Mouse (Mus musculus) embryonic facial prominence, embryonic 11.5 days (tissue): Measurements from ENCODE around the gene Il15ra. TPM values are rescaled to one million over a fixed set of nuclear protein-coding genes. Genes with fewer than 3 reads are reported as not detected.

ENCODE experiments used
- ATAC-seq: fragments of 200-750 bp; cut with Nextera tagmentation; replicated peaks from 2 replicates; pipeline ENCODE4 v1.8.0; 2017; ENCODE audit warnings: low read depth; ENCODE audit not compliant: insufficient number of reproducible peaks, low FRiP score, low TSS enrichment
- DNase-seq: peaks from one replicate; pipeline ENCODE4 v3.0.0-alpha.2; 2015; ENCODE audit warnings: low spot score
- H3K27ac ChIP-seq: fragments of 300-500 bp; sonication (generic); replicated peaks from 2 replicates; pipeline ENCODE4 v1.5.1; 2014; ENCODE audit warnings: mild to moderate bottlenecking, low read depth, low read length, control low read depth
- H3K27me3 ChIP-seq: fragments of 300-500 bp; sonication (generic); 2 replicates; pipeline ENCODE4 v1.6.1; 2014; ENCODE audit warnings: mild to moderate bottlenecking, low read length, moderate library complexity, mixed read lengths; ENCODE audit not compliant: control insufficient read depth, insufficient read depth
- H3K36me3 ChIP-seq: fragments of 300-500 bp; sonication (generic); replicated peaks from 2 replicates; pipeline ENCODE4 v1.6.1; 2014; ENCODE audit warnings: low read depth, mild to moderate bottlenecking, low read length, moderate library complexity, mixed read lengths; ENCODE audit not compliant: control insufficient read depth, insufficient read depth
- H3K4me1 ChIP-seq: fragments of 300-500 bp; sonication (generic); 2 replicates; pipeline ENCODE4 v1.6.1; 2014; ENCODE audit warnings: low read length, mixed read lengths; ENCODE audit not compliant: control insufficient read depth, insufficient read depth
- H3K4me2 ChIP-seq: fragments of 300-500 bp; sonication (generic); 2 replicates; pipeline ENCODE4 v1.6.1; 2014; ENCODE audit warnings: low read depth, mild to moderate bottlenecking, control low read depth, low read length, moderate library complexity
- H3K4me3 ChIP-seq: fragments of 300-500 bp; sonication (generic); 2 replicates; pipeline ENCODE4 v1.5.1; 2014; ENCODE audit warnings: low read depth, low read length, control low read depth
- H3K9ac ChIP-seq: fragments of 300-500 bp; sonication (generic); replicated peaks from 2 replicates; pipeline ENCODE4 v1.6.1; 2014; ENCODE audit warnings: mild to moderate bottlenecking, control low read depth, low read length
- H3K9me3 ChIP-seq: fragments of 300-500 bp; sonication (generic); replicated peaks from 2 replicates; pipeline ENCODE4 v1.6.1; 2016; ENCODE audit warnings: mild to moderate bottlenecking, low read length, inconsistent platforms, mixed read lengths; ENCODE audit not compliant: control insufficient read depth
- WGBS: fragments of 180-500 bp; shearing (Covaris S2); extraction: QIAGEN DNeasy Blood & Tissue Kit; methylation state at CpG from one replicate; pipeline ENCODE4 v1.1.7; 2014; 5-methylcytosine and 5-hydroxymethylcytosine counted together
- polyA plus RNA-seq: library from polyadenylated mRNA; unstranded; fragments of >200 nt; fragmentation: Nextera tagmentation; extraction: Ambion mirVana; gene quantifications from 2 replicates; pipeline ENCODE4 v1.2.1, GENCODE M21; 2014

Il15ra gene
- polyA plus RNA-seq, 1 experiment from 2014 or later, result 0.29 TPM

DNA sequence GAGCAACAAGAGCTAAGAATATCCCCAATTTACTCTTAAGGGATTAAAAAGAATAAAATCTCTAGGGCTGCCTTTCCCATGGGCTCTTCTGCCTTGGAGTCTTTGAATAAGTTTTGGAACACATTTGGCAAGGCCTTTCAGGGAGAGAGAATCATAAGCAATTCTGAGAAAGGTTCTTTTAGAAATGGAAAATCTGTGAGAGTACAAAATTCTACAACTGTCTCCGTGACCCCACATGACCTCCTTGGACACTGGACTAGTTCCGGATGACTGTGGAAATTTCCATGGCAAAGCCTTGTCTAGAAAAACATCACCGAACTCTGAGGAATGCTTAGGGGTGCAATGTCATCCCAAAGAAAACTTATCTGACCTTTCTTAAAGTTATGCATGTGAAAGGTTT, 39.8 kb upstream of the Il15ra start:
- no peak overlapping the region for H3K27ac ChIP-seq

DNA sequence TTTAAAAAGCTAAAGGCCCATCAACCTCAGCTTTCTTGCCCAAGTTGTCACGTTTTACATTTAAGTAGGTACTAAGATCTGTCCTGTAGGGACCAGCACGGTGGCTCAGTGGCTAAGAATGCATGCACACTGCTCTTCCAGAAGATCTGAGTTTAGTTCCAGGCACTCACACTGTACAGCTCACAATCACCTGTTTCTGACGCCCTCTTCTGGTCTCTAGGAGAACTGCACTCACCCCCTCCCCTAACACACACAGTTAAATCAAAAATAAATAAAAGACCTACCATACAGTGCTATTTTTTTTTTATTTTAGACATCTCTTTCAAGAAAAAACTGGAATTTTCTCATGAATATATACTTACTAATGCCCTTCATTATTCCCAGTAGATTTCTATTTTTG, 32.9 kb upstream of the Il15ra start:
- 17% methylated on average over 3 of the region's 3 CpGs for WGBS
- no peak for DNase-seq
- no peaks in the 10 kb centered on the region for H3K36me3 ChIP-seq
- H3K9me3 ChIP-seq, result no peaks in the 10 kb centered on the region; the same call in 1 of the 2 replicates
- ATAC-seq, result no peak
- H3K4me2 ChIP-seq, result no peak overlapping the region
- H3K4me3 ChIP-seq, result no peak overlapping the region
- H3K27ac ChIP-seq, result no peak overlapping the region
- no peaks in the 10 kb centered on the region for H3K27me3 ChIP-seq
- no peaks in the 10 kb centered on the region for H3K4me1 ChIP-seq
- no peak overlapping the region for H3K9ac ChIP-seq

More for the DNA sequence above, 39.8 kb upstream of the Il15ra start:
- ATAC-seq (no peak), DNase-seq (no peak)
- no peak overlapping the region for H3K4me3 ChIP-seq
- no peak overlapping the region for H3K9ac ChIP-seq
- no peaks in the 10 kb centered on the region for H3K36me3 ChIP-seq
- no peaks in the 10 kb centered on the region for H3K4me1 ChIP-seq
- H3K27me3 ChIP-seq, result no peaks in the 10 kb centered on the region
- no peak overlapping the region for H3K4me2 ChIP-seq
- 87% methylated on average over 3 of the region's 3 CpGs for WGBS
- no peaks in the 10 kb centered on the region for H3K9me3 ChIP-seq

DNA sequence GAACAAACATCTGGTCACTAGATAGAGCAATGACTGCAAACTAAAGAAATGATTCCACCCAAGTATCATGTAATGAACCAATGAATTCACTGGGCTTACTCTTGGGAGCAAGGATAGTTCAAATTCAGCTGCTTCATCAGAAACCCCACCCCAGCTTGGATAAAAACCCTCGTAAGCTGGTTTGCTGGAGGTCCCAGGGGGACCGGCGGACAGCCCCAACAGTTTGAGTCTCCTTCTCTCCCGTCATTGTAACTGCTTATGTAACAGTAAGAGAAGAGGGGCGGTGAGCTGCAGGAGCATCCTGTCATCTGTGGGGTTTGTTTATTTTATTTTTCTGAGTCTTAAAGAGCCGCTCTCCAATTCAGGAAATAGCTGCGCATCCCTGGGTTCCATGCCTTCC, 25.5 kb upstream of the Il15ra start:
- DNase-seq (no peak), ATAC-seq (no peak)
- Histone ChIP-seq H3K9ac (no peak overlapping the region), H3K27me3 (no peaks in the 10 kb centered on the region), H3K4me1 (no peaks in the 10 kb centered on the region), H3K4me2 (no peak overlapping the region), H3K36me3 (no peaks in the 10 kb centered on the region), H3K4me3 (no peak overlapping the region), H3K27ac (no peak overlapping the region), H3K9me3 (no peaks in the 10 kb centered on the region)
- 62% methylated on average over 7 of the region's 7 CpGs for whole genome bisulfite sequencing

DNA sequence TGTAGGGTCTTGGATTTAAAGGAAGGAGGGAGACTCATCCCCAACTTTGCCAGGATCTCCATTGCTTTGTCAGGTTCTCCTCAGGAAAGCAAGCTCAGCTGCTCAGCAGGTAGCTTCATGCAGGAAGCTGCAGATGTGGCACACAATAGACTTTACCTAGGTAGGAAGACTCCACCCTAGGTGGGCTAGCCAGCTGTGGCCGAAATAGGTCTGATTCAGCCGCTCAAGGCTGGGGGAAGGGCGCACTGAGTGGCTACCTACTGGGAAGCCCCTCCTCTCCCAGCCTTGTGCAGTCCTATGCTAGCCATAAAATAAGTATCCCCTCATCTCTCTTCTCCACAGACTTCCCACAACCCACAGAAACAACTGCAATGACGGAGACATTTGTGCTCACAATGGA, 22.4 kb upstream of the Il15ra start:
- no peak overlapping the region for H3K4me2 ChIP-seq
- ATAC-seq, result no peak
- no peak overlapping the region for H3K4me3 ChIP-seq
- 54% methylated on average over 4 of the region's 4 CpGs for WGBS
- H3K27ac ChIP-seq, result no peak overlapping the region
- no peaks in the 10 kb centered on the region for H3K36me3 ChIP-seq
- H3K27me3 ChIP-seq, result no peaks in the 10 kb centered on the region
- no peaks in the 10 kb centered on the region for H3K9me3 ChIP-seq
- no peaks in the 10 kb centered on the region for H3K4me1 ChIP-seq
- DNase-seq, result no peak
- no peak overlapping the region for H3K9ac ChIP-seq

DNA sequence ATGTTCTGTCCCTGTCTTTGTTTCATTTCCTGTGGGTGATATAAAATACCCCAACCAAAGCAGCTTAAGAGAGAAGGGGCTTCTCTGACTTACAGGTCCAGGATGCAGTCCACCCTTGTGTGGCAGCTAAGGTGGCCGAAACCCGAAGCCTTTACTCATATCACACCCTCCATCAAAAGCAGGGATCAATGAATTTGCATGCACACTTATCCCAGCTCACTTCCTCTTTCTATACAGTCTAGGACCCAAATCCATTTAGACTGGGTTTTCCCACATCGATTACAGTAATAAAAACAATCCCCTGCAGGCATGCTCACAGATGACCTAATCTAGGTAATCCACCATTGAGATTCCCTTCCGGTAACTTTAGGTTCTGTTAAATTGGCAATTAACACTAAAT, 18.6 kb upstream of the Il15ra start:
- Histone ChIP-seq H3K4me1 (no peaks in the 10 kb centered on the region), H3K36me3 (no peaks in the 10 kb centered on the region), H3K4me3 (no peak overlapping the region), H3K27me3 (no peaks in the 10 kb centered on the region), H3K9ac (no peak overlapping the region), H3K4me2 (no peak overlapping the region), H3K9me3 (no peaks in the 10 kb centered on the region), H3K27ac (no peak overlapping the region)
- ATAC-seq, result no peak
- DNase-seq, result no peak
- 74% methylated on average over 4 of the region's 4 CpGs for WGBS

DNA sequence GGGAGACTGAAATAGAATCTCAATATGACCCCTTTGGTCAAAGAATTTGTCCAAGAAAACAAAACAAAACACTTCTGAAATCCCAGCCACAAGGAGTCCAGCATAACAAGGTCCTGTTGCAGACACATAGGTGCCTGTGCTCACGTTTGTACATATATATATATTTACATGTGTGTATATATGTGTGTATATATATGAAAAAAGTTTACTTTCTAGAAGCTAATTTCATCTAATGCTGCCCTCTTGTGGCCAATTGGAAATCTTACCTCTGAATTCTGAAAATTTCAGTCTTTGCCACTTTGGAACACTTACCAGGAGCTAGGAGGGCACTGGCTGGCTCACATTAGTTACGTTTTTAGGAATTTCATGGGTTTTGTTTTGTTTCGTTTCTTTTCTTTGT, 17.7 kb upstream of the Il15ra start:
- no peaks in the 10 kb centered on the region for H3K9me3 ChIP-seq
- DNase-seq (peak; percentile 74), ATAC-seq (no peak)
- H3K4me1 ChIP-seq, result no peaks in the 10 kb centered on the region
- H3K36me3 ChIP-seq, result no peaks in the 10 kb centered on the region
- no peak overlapping the region for H3K9ac ChIP-seq
- H3K4me3 ChIP-seq, result no peak overlapping the region
- no peak overlapping the region for H3K27ac ChIP-seq
- 26% methylated on average over 3 of the region's 3 CpGs for WGBS
- no peaks in the 10 kb centered on the region for H3K27me3 ChIP-seq
- no peak overlapping the region for H3K4me2 ChIP-seq

DNA sequence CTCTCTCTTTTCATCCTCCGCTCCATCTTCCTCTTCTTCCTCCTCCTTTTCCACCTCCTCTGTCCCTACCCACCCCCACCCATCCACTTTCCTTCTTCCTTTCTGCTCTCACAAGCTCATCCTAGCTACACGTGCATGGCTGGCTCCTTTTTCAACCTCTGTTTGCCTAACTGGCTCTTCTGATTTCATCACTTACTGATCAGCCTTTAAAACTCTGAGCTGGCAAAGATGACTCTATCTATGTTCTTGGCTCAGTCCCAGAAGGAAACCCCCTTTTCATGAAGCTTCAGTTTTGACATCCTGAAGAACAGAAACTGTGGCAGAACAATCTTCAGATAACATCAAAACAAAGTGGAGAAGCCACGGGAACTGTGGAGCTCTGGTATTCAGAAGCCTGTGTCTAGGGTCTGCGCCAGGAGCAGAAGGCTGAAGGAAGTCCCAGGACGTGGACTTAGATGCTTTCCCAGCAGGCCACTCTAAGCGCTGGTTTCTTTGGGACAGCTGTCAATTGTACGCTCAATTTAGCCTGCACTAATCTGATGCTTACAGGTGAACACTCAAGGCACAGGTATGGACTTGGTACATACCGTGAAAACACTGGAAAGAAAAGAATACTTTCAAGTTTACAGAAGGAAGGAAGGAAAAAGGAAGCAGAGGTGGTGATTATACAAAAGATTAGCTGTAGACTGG, 14.7 kb upstream of the Il15ra start:
- no peaks in the 10 kb centered on the region for H3K36me3 ChIP-seq
- no peaks in the 10 kb centered on the region for H3K4me1 ChIP-seq
- no peaks in the 10 kb centered on the region for H3K27me3 ChIP-seq
- no peak overlapping the region for H3K4me3 ChIP-seq
- H3K9me3 ChIP-seq, result no peaks in the 10 kb centered on the region
- H3K27ac ChIP-seq, result no peak overlapping the region
- H3K9ac ChIP-seq, result no peak overlapping the region
- 74% methylated on average over 8 of the region's 8 CpGs for WGBS
- no peak overlapping the region for H3K4me2 ChIP-seq
- DNase-seq, result no peak
- ATAC-seq, result no peak

DNA sequence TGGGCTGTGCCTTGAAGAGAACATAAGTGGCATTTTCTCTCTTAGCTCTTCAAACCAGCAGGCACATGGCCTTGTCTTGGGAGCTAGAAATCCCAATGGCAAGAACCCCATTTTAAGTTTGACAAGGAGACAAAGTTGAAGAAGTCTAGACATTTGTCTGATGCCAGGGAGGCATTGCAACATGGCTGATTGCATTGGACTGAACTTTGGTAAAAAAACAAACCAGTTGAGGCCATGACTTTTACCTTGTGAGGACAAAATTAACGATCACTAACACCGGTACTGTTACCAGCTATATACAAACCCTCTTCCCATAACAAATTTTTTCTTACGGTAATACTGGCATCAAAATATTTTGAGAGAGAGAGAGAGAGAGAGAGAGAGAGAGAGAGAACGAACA, 11.7 kb upstream of the Il15ra start:
- ATAC-seq, result no peak
- DNase-seq, result no peak
- no peak overlapping the region for H3K9ac ChIP-seq
- no peak overlapping the region for H3K4me3 ChIP-seq
- no peaks in the 10 kb centered on the region for H3K36me3 ChIP-seq
- H3K27ac ChIP-seq, result no peak overlapping the region
- H3K9me3 ChIP-seq, result no peaks in the 10 kb centered on the region
- no peak overlapping the region for H3K4me2 ChIP-seq
- no peaks in the 10 kb centered on the region for H3K27me3 ChIP-seq
- 85% methylated on average over 4 of the region's 4 CpGs for WGBS
- H3K4me1 ChIP-seq, result no peaks in the 10 kb centered on the region
